In genomic region chr8:70766571-70767440, GRCm38 (mm10) we compare ENCODE assay signal across 8 mouse cellular contexts. TPM values are rescaled to one million over a fixed set of nuclear protein-coding genes. Genes with fewer than 3 reads are reported as not detected.
DNase-seq lines count a peak whose midpoint lies in the region; ATAC-seq and TF ChIP-seq lines count a peak whose summit lies in the region.

No protein-coding gene starts in this region.

- H3K4me2 ChIP-seq in hindbrain, postnatal 0 days (ENCODE audit: low read depth, low read length): peak overlapping the region; percentile 50
- H3K4me2 ChIP-seq in liver, embryonic 14.5 days (ENCODE audit: low read depth): peak overlapping the region; percentile 99
- peak overlapping the region; percentile 63 for H3K4me2 ChIP-seq in neural tube, embryonic 11.5 days (ENCODE audit: low read depth)

- peak overlapping the region; percentile 40 for H3K9ac ChIP-seq in hindbrain, postnatal 0 days (replicated peaks; ENCODE audit: low read length)
- peak overlapping the region; percentile 77 for H3K9ac ChIP-seq in liver, embryonic 14.5 days (replicated peaks)
- H3K9ac ChIP-seq in neural tube, embryonic 11.5 days (ENCODE audit: low read length): peak overlapping the region; percentile 50

- peaks cover 9% of the 10 kb centered on the region; the same call in 1 of the 2 replicates for H3K4me1 ChIP-seq in hindbrain, postnatal 0 days (ENCODE audit: insufficient read depth, low read length)
- peaks cover 54 to 60% of the 10 kb centered on the region in 2 experiments for H3K4me1 ChIP-seq in liver, embryonic 14.5 days (replicated peaks; ENCODE audit: control insufficient read depth in 2 of 2, insufficient read depth in 2 of 2, low read length in 1 of 2)
- peaks cover 16% of the 10 kb centered on the region for H3K4me1 ChIP-seq in neural tube, embryonic 11.5 days (ENCODE audit: control insufficient read depth, insufficient read depth, low read length)

- peaks cover 35% of the 10 kb centered on the region for H3K36me3 ChIP-seq in hindbrain, postnatal 0 days (ENCODE audit: insufficient read depth, low read length)
- no peaks in the 10 kb centered on the region; the same call in 1 of the 2 replicates for H3K36me3 ChIP-seq in liver, embryonic 14.5 days (replicated peaks; ENCODE audit: control insufficient read depth, insufficient read depth, low read depth)
- H3K36me3 ChIP-seq in neural tube, embryonic 11.5 days (ENCODE audit: control insufficient read depth, insufficient read depth, low read length): peaks cover 13% of the 10 kb centered on the region

- H3K4me3 ChIP-seq in hindbrain, postnatal 0 days (ENCODE audit: low read length): peak overlapping the region; percentile 20
- peak overlapping the region; percentile 72 to 77 for H3K4me3 ChIP-seq in liver, embryonic 14.5 days (ENCODE audit: insufficient read depth in 1 of 2, low read depth in 2 of 2, low read length in 2 of 2)
- H3K4me3 ChIP-seq in neural tube, embryonic 11.5 days (ENCODE audit: low read depth, low read length): peak overlapping the region; percentile 31

- TF ChIP-seq CTCF in hindbrain, postnatal 0 days (IDR thresholded peaks at IDR 0.05; ENCODE audit: low read depth): no peak
- no peak for TF ChIP-seq CTCF in liver, embryonic 14.5 days (IDR thresholded peaks at IDR 0.05; ENCODE audit: low read depth)

- DNase-seq in cerebellum, postnatal 4 days (ENCODE audit: low spot score in 2 of 2): no peak
- DNase-seq in cerebellum, adult 9-10 months: peak; percentile 74
- peak; percentile 70 to 82 for DNase-seq in gastrocnemius, adult 8-10 months (ENCODE audit: low spot score in 2 of 2)
- DNase-seq in hindbrain, postnatal 0 days (ENCODE audit: low spot score): peak; percentile 41
- DNase-seq in liver, embryonic 14.5 days (ENCODE audit: low read depth in 3 of 3, low spot score in 3 of 3): peak in 2 of 3 experiments; percentile 69 to 82
- DNase-seq in neural tube, embryonic 11.5 days (ENCODE audit: low spot score): no peak
- no peak for DNase-seq in frontal cortex, postnatal 10 days (ENCODE audit: low spot score in 2 of 2)

- no peak for TF ChIP-seq EP300 in liver, embryonic 14.5 days (IDR thresholded peaks at IDR 0.05; ENCODE audit: low read depth)

- no peaks in the 10 kb centered on the region for H3K9me3 ChIP-seq in hindbrain, postnatal 0 days (ENCODE audit: low read length)
- H3K9me3 ChIP-seq in liver, embryonic 14.5 days (ENCODE audit: control insufficient read depth, low read length): no peaks in the 10 kb centered on the region
- no peaks in the 10 kb centered on the region for H3K9me3 ChIP-seq in neural tube, embryonic 11.5 days (ENCODE audit: control insufficient read depth, low read length)

- WGBS in hindbrain, postnatal 0 days: 10% methylated on average over 21 of the region's 21 CpGs
- 13% methylated on average over 21 of the region's 21 CpGs for WGBS in liver, embryonic 14.5 days (ENCODE audit: insufficient replicate concordance)
- 9% methylated on average over 21 of the region's 21 CpGs for WGBS in neural tube, embryonic 11.5 days

- no peaks in the 10 kb centered on the region for H3K27me3 ChIP-seq in hindbrain, postnatal 0 days (ENCODE audit: insufficient read depth, low read length)
- H3K27me3 ChIP-seq in liver, embryonic 14.5 days (ENCODE audit: control insufficient read depth, insufficient read depth, low read length): no peaks in the 10 kb centered on the region
- H3K27me3 ChIP-seq in neural tube, embryonic 11.5 days (ENCODE audit: control insufficient read depth, insufficient read depth, low read length): no peaks in the 10 kb centered on the region

- H3K27ac ChIP-seq in hindbrain, postnatal 0 days: no peak overlapping the region; the same call in 1 of the 2 replicates
- H3K27ac ChIP-seq in liver, embryonic 14.5 days: peak overlapping the region; percentile 79
- no peak overlapping the region for H3K27ac ChIP-seq in neural tube, embryonic 11.5 days (ENCODE audit: low read depth, low read length)

- ATAC-seq in cerebellum, adult (ENCODE audit: insufficient number of reproducible peaks, low FRiP score, low TSS enrichment): 0 out of 2 replicates have a peak, but pooled peaks have one; percentile 33
- ATAC-seq in hindbrain, postnatal 0 days: 0 out of 2 replicates have a peak, but pooled peaks have one; percentile 5
- ATAC-seq in liver, embryonic 14.5 days (ENCODE audit: insufficient read depth): peak; percentile 34; the same call in 1 of the 2 replicates
- 0 out of 2 replicates have a peak, but pooled peaks have one; percentile 6 for ATAC-seq in neural tube, embryonic 11.5 days (ENCODE audit: insufficient read depth, low FRiP score, low TSS enrichment)

RNA-seq across cellular contexts. Expression of gene Mpv17l2, which starts 6.1 kb away (rescaled TPM):
- total RNA-seq in gastrocnemius, adult 8-10 months (2022): 10 to 100 TPM; 19.7 to 24.6 (median 22.2) TPM
- total RNA-seq in hindbrain, postnatal 0 days (2014; rRNA removed): 37.2 and 53.9 TPM in 2 replicates
- 56.1 and 63.3 TPM in 2 replicates for polyA plus RNA-seq in hindbrain, postnatal 0 days (2015; fragmentation: Nextera tagmentation; extraction: Ambion mirVana)
- 25.3 and 28.5 TPM in 2 replicates for polyA plus RNA-seq in liver, embryonic 14.5 days (2012; rRNA removed)
- 39.8 and 41.5 TPM in 2 replicates for polyA plus RNA-seq in liver, embryonic 14.5 days (2014; fragmentation: Nextera tagmentation; extraction: Ambion mirVana)
- polyA plus RNA-seq in neural tube, embryonic 11.5 days (2014; fragmentation: Nextera tagmentation; extraction: Ambion mirVana): 40.7 and 41.3 TPM in 2 replicates

RNA-seq across cellular contexts. Expression of gene Pik3r2, which starts 9.7 kb away (rescaled TPM):
- 10 to 100 TPM; 14.5 to 17.4 (median 16.0) TPM for total RNA-seq in gastrocnemius, adult 8-10 months (2022)
- 162 and 176 TPM in 2 replicates for total RNA-seq in hindbrain, postnatal 0 days (2014; rRNA removed)
- polyA plus RNA-seq in hindbrain, postnatal 0 days (2015; fragmentation: Nextera tagmentation; extraction: Ambion mirVana): 101 and 103 TPM in 2 replicates
- 13.2 and 17.5 TPM in 2 replicates for polyA plus RNA-seq in liver, embryonic 14.5 days (2012; rRNA removed)
- polyA plus RNA-seq in liver, embryonic 14.5 days (2014; fragmentation: Nextera tagmentation; extraction: Ambion mirVana): 8.2 and 12.0 TPM in 2 replicates
- polyA plus RNA-seq in neural tube, embryonic 11.5 days (2014; fragmentation: Nextera tagmentation; extraction: Ambion mirVana): 52.4 and 54.7 TPM in 2 replicates

RNA-seq across cellular contexts. Expression of gene Rab3a, which starts 12.3 kb away (rescaled TPM):
- total RNA-seq in gastrocnemius, adult 8-10 months (2022): 10 to 100 TPM; 28.5 to 34.0 (median 32.3) TPM
- total RNA-seq in hindbrain, postnatal 0 days (2014; rRNA removed): 610 and 693 TPM in 2 replicates
- 693 and 724 TPM in 2 replicates for polyA plus RNA-seq in hindbrain, postnatal 0 days (2015; fragmentation: Nextera tagmentation; extraction: Ambion mirVana)
- 2.7 and 3.2 TPM in 2 replicates for polyA plus RNA-seq in liver, embryonic 14.5 days (2012; rRNA removed)
- polyA plus RNA-seq in liver, embryonic 14.5 days (2014; fragmentation: Nextera tagmentation; extraction: Ambion mirVana): 1.6 and 2.4 TPM in 2 replicates
- 97.9 and 111 TPM in 2 replicates for polyA plus RNA-seq in neural tube, embryonic 11.5 days (2014; fragmentation: Nextera tagmentation; extraction: Ambion mirVana)

RNA-seq across cellular contexts. Expression of gene Mast3, which starts 38.0 kb away (rescaled TPM):
- total RNA-seq in gastrocnemius, adult 8-10 months (2022): 1 to 10 TPM; 1.7 to 4.5 (median 2.4) TPM
- total RNA-seq in hindbrain, postnatal 0 days (2014; rRNA removed): 35.2 and 42.1 TPM in 2 replicates
- polyA plus RNA-seq in hindbrain, postnatal 0 days (2015; fragmentation: Nextera tagmentation; extraction: Ambion mirVana): 16.2 and 16.7 TPM in 2 replicates
- polyA plus RNA-seq in liver, embryonic 14.5 days (2012; rRNA removed): 11.1 and 13.0 TPM in 2 replicates
- 5.4 and 6.3 TPM in 2 replicates for polyA plus RNA-seq in liver, embryonic 14.5 days (2014; fragmentation: Nextera tagmentation; extraction: Ambion mirVana)
- 10.5 and 14.7 TPM in 2 replicates for polyA plus RNA-seq in neural tube, embryonic 11.5 days (2014; fragmentation: Nextera tagmentation; extraction: Ambion mirVana)

RNA-seq across cellular contexts. Expression of gene Il12rb1, which starts 41.4 kb away (rescaled TPM):
- total RNA-seq in gastrocnemius, adult 8-10 months (2022): not detected
- not detected in 2 replicates for total RNA-seq in hindbrain, postnatal 0 days (2014; rRNA removed)
- polyA plus RNA-seq in hindbrain, postnatal 0 days (2015; fragmentation: Nextera tagmentation; extraction: Ambion mirVana): not detected in 2 replicates
- polyA plus RNA-seq in liver, embryonic 14.5 days (2012; rRNA removed): 0.11 and 0.13 TPM in 2 replicates
- polyA plus RNA-seq in liver, embryonic 14.5 days (2014; fragmentation: Nextera tagmentation; extraction: Ambion mirVana): 0.18 and 0.39 TPM in 2 replicates
- not detected in 2 replicates for polyA plus RNA-seq in neural tube, embryonic 11.5 days (2014; fragmentation: Nextera tagmentation; extraction: Ambion mirVana)

Comparison
In these comparisons a context has a peak if more than half of its experiments do, and no peak if none do; other contexts are left out.
1. DNase-seq: peak in cerebellum, adult 9-10 months (single experiment), gastrocnemius, adult 8-10 months (2 of 2), hindbrain, postnatal 0 days (single experiment) and liver, embryonic 14.5 days (2 of 3); none in cerebellum, postnatal 4 days (0 of 2), neural tube, embryonic 11.5 days (single experiment) and frontal cortex, postnatal 10 days (0 of 2).
2. H3K4me3 ChIP-seq: peak in every context shown above with its lines; median percentile 74 in liver, embryonic 14.5 days; 31 in neural tube, embryonic 11.5 days; 20 in hindbrain, postnatal 0 days.
3. RNA of gene Rab3a, which starts 12.3 kb away (polyA plus RNA-seq): 693 to 724 TPM in hindbrain, postnatal 0 days and 97.9 to 111 TPM in neural tube, embryonic 11.5 days; 1.6 to 3.2 TPM in liver, embryonic 14.5 days; every median in the first group is over 10 times any median in the second.
4. Peak in every context shown above with its lines, with median percentiles within 50 percentile points of each other: ATAC-seq, H3K4me2 ChIP-seq and H3K9ac ChIP-seq.